Mouse (Mus musculus): ENCODE measurements around the gene Usp32. TPM values are rescaled to one million over a fixed set of nuclear protein-coding genes. Genes with fewer than 3 reads are reported as not detected.

The Usp32 gene
- polyA plus RNA-seq, 1 experiment, result 54.3 TPM

GRCm38 (mm10) chr11:84948114-84948513 lies 191.8 kb downstream of the Usp32 start:
- no peak overlapping the region for H3K27ac ChIP-seq (ENCODE audit: control insufficient read depth, insufficient read depth, low read depth, low read length, poor library complexity)
- peaks cover 3% of the 10 kb centered on the region for H3K4me1 ChIP-seq (ENCODE audit: control insufficient read depth, insufficient read depth, low read length)
- WGBS, result 62% methylated on average over 3 of the region's 3 CpGs
- no peak for TF ChIP-seq CTCF (IDR thresholded peaks at IDR 0.05; ENCODE audit: control insufficient read depth, insufficient read depth, low read length)
- no peak for TF ChIP-seq POLR2A (IDR thresholded peaks at IDR 0.05; ENCODE audit: borderline replicate concordance, control insufficient read depth, low read depth, low read length)
- H3K4me3 ChIP-seq (replicated peaks; ENCODE audit: control insufficient read depth, low read depth, low read length), result no peak overlapping the region

DNA sequence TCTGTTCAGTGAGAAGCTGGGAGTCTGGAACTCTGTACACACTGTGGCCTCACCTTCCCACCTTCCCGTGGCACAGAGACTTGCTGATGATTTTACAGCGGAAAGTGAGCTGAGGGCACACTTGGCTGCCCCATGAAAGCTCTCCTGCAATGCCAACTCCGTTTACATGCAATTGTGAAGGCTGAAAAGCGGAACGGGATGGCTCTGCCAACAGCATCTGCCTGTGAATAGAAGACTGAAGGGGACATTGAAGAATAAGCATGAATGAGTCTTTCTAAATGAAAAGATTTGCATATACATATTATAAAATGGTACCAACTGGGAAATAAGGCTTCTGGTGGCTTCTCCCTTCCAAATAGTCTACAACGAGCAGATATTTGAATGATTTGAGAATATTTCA lies 192.8 kb downstream of the Usp32 start:
- peaks cover 3% of the 10 kb centered on the region for H3K4me1 ChIP-seq (ENCODE audit: control insufficient read depth, insufficient read depth, low read length)
- no peak overlapping the region for H3K4me3 ChIP-seq (replicated peaks; ENCODE audit: control insufficient read depth, low read depth, low read length)
- TF ChIP-seq CTCF (IDR thresholded peaks at IDR 0.05; ENCODE audit: control insufficient read depth, insufficient read depth, low read length) (no peak), POLR2A (IDR thresholded peaks at IDR 0.05; ENCODE audit: borderline replicate concordance, control insufficient read depth, low read depth, low read length) (no peak)
- H3K27ac ChIP-seq (ENCODE audit: control insufficient read depth, insufficient read depth, low read depth, low read length, poor library complexity), result no peak overlapping the region
- WGBS, result 71% methylated on average over 6 of the region's 6 CpGs

GRCm38 (mm10) chr11:84945841-84946240 lies 194.1 kb downstream of the Usp32 start:
- H3K4me3 ChIP-seq (replicated peaks; ENCODE audit: control insufficient read depth, low read depth, low read length), result no peak overlapping the region
- 58% methylated on average over 3 of the region's 3 CpGs for whole genome bisulfite sequencing
- no peak overlapping the region for H3K27ac ChIP-seq (ENCODE audit: control insufficient read depth, insufficient read depth, low read depth, low read length, poor library complexity)
- no peak for TF ChIP-seq CTCF (IDR thresholded peaks at IDR 0.05; ENCODE audit: control insufficient read depth, insufficient read depth, low read length)
- no peak for TF ChIP-seq POLR2A (IDR thresholded peaks at IDR 0.05; ENCODE audit: borderline replicate concordance, control insufficient read depth, low read depth, low read length)
- peaks cover 3% of the 10 kb centered on the region for H3K4me1 ChIP-seq (ENCODE audit: control insufficient read depth, insufficient read depth, low read length)

DNA sequence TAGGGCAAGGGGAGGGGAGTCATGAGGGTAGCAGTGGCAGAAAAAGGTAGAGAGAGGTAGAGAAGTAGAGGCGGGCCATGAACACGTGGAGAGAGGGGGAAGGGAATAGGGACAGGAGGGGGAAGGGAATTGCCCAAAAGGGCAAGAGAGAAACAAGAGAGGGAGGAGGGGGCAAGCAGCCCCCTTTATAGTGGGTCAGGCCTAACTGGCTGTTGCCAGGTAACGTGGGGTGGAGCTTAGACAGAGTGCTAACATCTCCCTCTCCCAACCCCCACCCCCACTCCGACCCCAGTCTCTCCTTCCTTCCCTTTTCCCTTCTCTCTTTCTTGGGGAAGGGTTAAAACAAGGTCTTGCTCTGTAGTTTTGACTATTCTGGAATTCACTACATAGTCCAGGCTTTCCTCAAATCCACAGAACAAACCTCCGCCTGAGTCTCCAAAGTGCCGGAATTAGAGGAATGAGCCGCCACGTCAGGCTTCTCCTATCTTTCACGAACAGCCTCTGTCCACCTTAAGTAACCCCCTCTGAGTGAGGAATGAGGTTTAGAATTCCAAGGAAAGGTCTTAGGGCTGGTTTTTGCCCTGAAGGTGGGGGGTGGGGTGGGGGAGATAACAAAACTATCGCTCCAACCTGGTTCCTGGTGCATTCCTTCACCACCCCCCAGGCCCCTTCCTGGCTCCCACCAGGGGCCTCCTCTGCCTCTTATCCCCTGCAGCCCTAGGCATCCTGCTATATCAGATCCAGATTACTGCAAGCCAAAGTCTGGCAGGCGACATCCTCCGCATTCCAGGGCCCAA lies 195.1 kb downstream of the Usp32 start:
- TF ChIP-seq POLR2A (IDR thresholded peaks at IDR 0.05; ENCODE audit: borderline replicate concordance, control insufficient read depth, low read depth, low read length), result no peak

DNA sequence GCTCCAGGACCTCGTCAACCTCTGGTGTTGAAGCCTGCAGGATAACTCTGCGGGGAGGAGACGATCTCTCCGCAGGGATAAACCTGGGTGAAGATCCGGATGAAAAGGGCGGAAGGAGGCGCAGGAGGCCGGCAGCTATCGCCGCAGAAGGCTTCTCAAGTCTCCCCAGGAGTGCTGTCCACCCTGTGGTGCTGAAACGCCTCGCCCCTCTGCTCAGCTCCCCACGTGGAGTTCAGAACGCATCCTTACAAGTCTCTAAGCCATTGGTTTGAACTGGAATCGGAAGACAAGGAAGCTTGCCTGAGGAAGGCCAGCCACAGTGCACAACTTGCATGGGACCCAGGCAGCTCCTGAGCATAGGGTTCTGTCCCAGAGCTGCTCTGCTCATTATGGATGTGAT lies 196.0 kb downstream of the Usp32 start:
- TF ChIP-seq POLR2A (IDR thresholded peaks at IDR 0.05; ENCODE audit: borderline replicate concordance, control insufficient read depth, low read depth, low read length) (no peak), CTCF (IDR thresholded peaks at IDR 0.05; ENCODE audit: control insufficient read depth, insufficient read depth, low read length) (no peak)
- H3K27ac ChIP-seq (ENCODE audit: control insufficient read depth, insufficient read depth, low read depth, low read length, poor library complexity), result no peak overlapping the region
- peaks cover 2% of the 10 kb centered on the region for H3K4me1 ChIP-seq (ENCODE audit: control insufficient read depth, insufficient read depth, low read length)
- WGBS, result 2% methylated on average over 15 of the region's 15 CpGs
- H3K4me3 ChIP-seq (replicated peaks; ENCODE audit: control insufficient read depth, low read depth, low read length), result no peak overlapping the region

More for the DNA sequence above, 195.1 kb downstream of the Usp32 start:
- Histone ChIP-seq H3K4me3 (replicated peaks; ENCODE audit: control insufficient read depth, low read depth, low read length) (no peak overlapping the region), H3K4me1 (ENCODE audit: control insufficient read depth, insufficient read depth, low read length) (peaks cover 3% of the 10 kb centered on the region), H3K27ac (ENCODE audit: control insufficient read depth, insufficient read depth, low read depth, low read length, poor library complexity) (no peak overlapping the region)
- WGBS, result 12% methylated on average over 12 of the region's 12 CpGs

GRCm38 (mm10) chr11:84940140-84940539 lies 199.8 kb downstream of the Usp32 start:
- H3K4me3 ChIP-seq (replicated peaks; ENCODE audit: control insufficient read depth, low read depth, low read length), result no peak overlapping the region
- H3K27ac ChIP-seq (ENCODE audit: control insufficient read depth, insufficient read depth, low read depth, low read length, poor library complexity), result no peak overlapping the region
- WGBS, result 74% methylated on average over 10 of the region's 10 CpGs
- TF ChIP-seq POLR2A (IDR thresholded peaks at IDR 0.05; ENCODE audit: borderline replicate concordance, control insufficient read depth, low read depth, low read length) (no peak), CTCF (IDR thresholded peaks at IDR 0.05; ENCODE audit: control insufficient read depth, insufficient read depth, low read length) (no peak)
- H3K4me1 ChIP-seq (ENCODE audit: control insufficient read depth, insufficient read depth, low read length), result no peaks in the 10 kb centered on the region

DNA sequence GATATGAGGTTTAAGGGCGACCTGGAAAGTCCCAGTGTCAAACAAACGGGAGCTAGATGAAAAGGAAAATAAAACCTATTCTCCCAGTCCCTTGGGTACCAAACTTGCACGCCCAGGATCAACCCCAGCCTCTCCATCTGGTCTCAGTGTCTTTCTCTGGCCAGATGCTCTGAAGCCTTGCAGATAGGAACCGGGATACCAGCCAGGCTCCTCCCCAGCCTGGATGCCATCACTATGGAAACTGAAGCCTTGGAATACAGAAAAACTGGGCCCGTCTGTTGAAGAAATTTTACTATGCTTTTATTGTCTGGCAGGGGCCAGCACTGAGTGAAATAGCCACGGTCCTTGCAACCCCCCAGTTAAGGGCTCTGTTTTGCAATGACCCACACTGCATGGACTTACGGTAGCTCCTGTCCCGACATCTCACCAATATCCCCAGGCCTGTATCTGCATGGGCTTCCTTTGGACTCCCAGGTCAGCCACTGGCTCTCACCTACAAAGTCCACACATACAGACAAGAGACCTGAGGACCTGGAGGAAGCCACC lies 200.4 kb downstream of the Usp32 start:
- TF ChIP-seq POLR2A (IDR thresholded peaks at IDR 0.05; ENCODE audit: borderline replicate concordance, control insufficient read depth, low read depth, low read length) (no peak), CTCF (IDR thresholded peaks at IDR 0.05; ENCODE audit: control insufficient read depth, insufficient read depth, low read length) (no peak)
- H3K4me3 ChIP-seq (replicated peaks; ENCODE audit: control insufficient read depth, low read depth, low read length), result no peak overlapping the region
- WGBS, result 65% methylated on average over 8 of the region's 8 CpGs
- H3K4me1 ChIP-seq (ENCODE audit: control insufficient read depth, insufficient read depth, low read length), result no peaks in the 10 kb centered on the region
- H3K27ac ChIP-seq (ENCODE audit: control insufficient read depth, insufficient read depth, low read depth, low read length, poor library complexity), result no peak overlapping the region

Other genes starting within 250 kb of the Usp32 start
- 11.3 and 24.5 TPM in 2 replicates for gene Znhit3, start 223.8 kb downstream of the Usp32 start, polyA plus RNA-seq (2011; ENCODE audit: insufficient read depth, insufficient read length, low replicate concordance, missing spikeins)
- not detected in 2 replicates for gene Car4, start 182.4 kb downstream of the Usp32 start, polyA plus RNA-seq (2011; ENCODE audit: insufficient read depth, insufficient read length, low replicate concordance, missing spikeins)
- not detected in 2 replicates for gene 1700125H20Rik, start 30.2 kb upstream of the Usp32 start, polyA plus RNA-seq (2011; ENCODE audit: insufficient read depth, insufficient read length, low replicate concordance, missing spikeins)
- 5.1 and 8.5 TPM in 2 replicates for gene Appbp2, start 95.0 kb upstream of the Usp32 start, polyA plus RNA-seq (2011; ENCODE audit: insufficient read depth, insufficient read length, low replicate concordance, missing spikeins)
- 23.8 and 27.4 TPM in 2 replicates for gene Ppm1d, start 171.1 kb upstream of the Usp32 start, polyA plus RNA-seq (2011; ENCODE audit: insufficient read depth, insufficient read length, low replicate concordance, missing spikeins)
- 19.5 and 21.1 TPM in 2 replicates for gene Bcas3, start 213.0 kb upstream of the Usp32 start, polyA plus RNA-seq (2011; ENCODE audit: insufficient read depth, insufficient read length, low replicate concordance, missing spikeins)

Data from bone marrow, adult 2 months (tissue).